Mouse (Mus musculus): Measurements from ENCODE around the gene Comt. TPM values are rescaled to one million over a fixed set of nuclear protein-coding genes. Genes with fewer than 3 reads are reported as not detected.

Gene Comt
- polyA plus RNA-seq (2015; fragmentation: Nextera tagmentation; extraction: Ambion mirVana), result 83.0 and 84.4 TPM in 2 replicates

GRCm38 (mm10) chr16:18426802-18427280, at the start of gene Comt:
Gene Comt (minus strand): TSS chr16:18426852.
- Histone ChIP-seq H3K4me1 (peaks cover 28% of the 10 kb centered on the region), H3K9me3 (no peaks in the 10 kb centered on the region), H3K27ac (replicated peaks) (peak within 1 kb of the TSS; percentile 69), H3K27me3 (no peaks in the 10 kb centered on the region), H3K9ac (replicated peaks) (peak within 1 kb of the TSS; percentile 89), H3K4me2 (replicated peaks) (peak within 1 kb of the TSS; percentile 77), H3K36me3 (peaks cover 10% of the 10 kb centered on the region; the same call in 1 of the 2 replicates), H3K4me3 (peak within 1 kb of the TSS; percentile 84)
- ATAC-seq (replicated peaks), result no peak
- 58% methylated on average over 5 of the region's 5 CpGs for WGBS

- Histone ChIP-seq H3K9me3 (no peaks in the 10 kb centered on the region), H3K27me3 (no peaks in the 10 kb centered on the region), H3K4me1 (no peaks in the 10 kb centered on the region), H3K4me3 (no peak overlapping the region), H3K9ac (replicated peaks) (no peak overlapping the region), H3K27ac (replicated peaks) (no peak overlapping the region), H3K36me3 (no peaks in the 10 kb centered on the region; the same call in 1 of the 2 replicates), H3K4me2 (replicated peaks) (no peak overlapping the region)
- WGBS, result 85% methylated on average over 2 of the region's 2 CpGs
- no peak for ATAC-seq (replicated peaks)
Measured at GRCm38 (mm10) chr16:18474021-18474420, 47.4 kb upstream of the Comt start.

GRCm38 (mm10) chr16:18472976-18473375, 46.3 kb upstream of the Comt start:
- Histone ChIP-seq H3K36me3 (no peaks in the 10 kb centered on the region; the same call in 1 of the 2 replicates), H3K4me2 (replicated peaks) (no peak overlapping the region), H3K27me3 (no peaks in the 10 kb centered on the region), H3K4me3 (no peak overlapping the region), H3K27ac (replicated peaks) (no peak overlapping the region), H3K9me3 (no peaks in the 10 kb centered on the region), H3K9ac (replicated peaks) (no peak overlapping the region), H3K4me1 (no peaks in the 10 kb centered on the region)
- no peak for ATAC-seq (replicated peaks)
- WGBS, result 89% methylated on average over 8 of the region's 8 CpGs

- H3K36me3 ChIP-seq, result no peaks in the 10 kb centered on the region; the same call in 1 of the 2 replicates
- no peaks in the 10 kb centered on the region for H3K9me3 ChIP-seq
- 59% methylated on average over 4 of the region's 4 CpGs for WGBS
Measured at GRCm38 (mm10) chr16:18472416-18472815, 45.8 kb upstream of the Comt start.

GRCm38 (mm10) chr16:18471976-18472375, 45.3 kb upstream of the Comt start:
- H3K9me3 ChIP-seq, result no peaks in the 10 kb centered on the region
- 82% methylated on average over 6 of the region's 6 CpGs for WGBS
- no peaks in the 10 kb centered on the region for H3K4me1 ChIP-seq
- no peak for ATAC-seq (replicated peaks)
- no peak overlapping the region for H3K9ac ChIP-seq (replicated peaks)
- H3K27me3 ChIP-seq, result no peaks in the 10 kb centered on the region
- no peak overlapping the region for H3K4me2 ChIP-seq (replicated peaks)
- no peaks in the 10 kb centered on the region; the same call in 1 of the 2 replicates for H3K36me3 ChIP-seq
- no peak overlapping the region for H3K27ac ChIP-seq (replicated peaks)
- no peak overlapping the region for H3K4me3 ChIP-seq

More at GRCm38 (mm10) chr16:18472416-18472815, 45.8 kb upstream of the Comt start:
- Histone ChIP-seq H3K27ac (replicated peaks) (no peak overlapping the region), H3K4me2 (replicated peaks) (no peak overlapping the region), H3K9ac (replicated peaks) (no peak overlapping the region), H3K4me3 (no peak overlapping the region), H3K4me1 (no peaks in the 10 kb centered on the region), H3K27me3 (no peaks in the 10 kb centered on the region)
- ATAC-seq (replicated peaks), result no peak

- H3K27ac ChIP-seq (replicated peaks), result no peak overlapping the region
- no peaks in the 10 kb centered on the region for H3K9me3 ChIP-seq
- 88% methylated on average over 11 of the region's 11 CpGs for WGBS
- no peaks in the 10 kb centered on the region; the same call in 1 of the 2 replicates for H3K36me3 ChIP-seq
- H3K4me1 ChIP-seq, result no peaks in the 10 kb centered on the region
- no peak overlapping the region for H3K4me3 ChIP-seq
- ATAC-seq (replicated peaks), result no peak
- H3K27me3 ChIP-seq, result no peaks in the 10 kb centered on the region
- H3K9ac ChIP-seq (replicated peaks), result no peak overlapping the region
- H3K4me2 ChIP-seq (replicated peaks), result no peak overlapping the region
Measured at GRCm38 (mm10) chr16:18471381-18471955, 44.8 kb upstream of the Comt start.

- Histone ChIP-seq H3K27me3 (no peaks in the 10 kb centered on the region), H3K4me1 (no peaks in the 10 kb centered on the region), H3K36me3 (no peaks in the 10 kb centered on the region; the same call in 1 of the 2 replicates), H3K27ac (replicated peaks) (no peak overlapping the region), H3K9ac (replicated peaks) (no peak overlapping the region), H3K9me3 (no peaks in the 10 kb centered on the region), H3K4me2 (replicated peaks) (no peak overlapping the region), H3K4me3 (no peak overlapping the region)
- WGBS, result 18% methylated on average over 1 of the region's 1 CpGs
- ATAC-seq (replicated peaks), result no peak
Measured at GRCm38 (mm10) chr16:18470829-18471228, 44.2 kb upstream of the Comt start.

- Histone ChIP-seq H3K4me1 (peaks cover 10% of the 10 kb centered on the region), H3K27me3 (no peaks in the 10 kb centered on the region), H3K9ac (replicated peaks) (no peak overlapping the region), H3K9me3 (no peaks in the 10 kb centered on the region), H3K4me2 (replicated peaks) (no peak overlapping the region), H3K27ac (replicated peaks) (no peak overlapping the region), H3K36me3 (no peaks in the 10 kb centered on the region; the same call in 1 of the 2 replicates), H3K4me3 (no peak overlapping the region)
- 80% methylated on average over 3 of the region's 3 CpGs for whole genome bisulfite sequencing
- ATAC-seq (replicated peaks), result no peak
Measured at GRCm38 (mm10) chr16:18464271-18464670, 37.6 kb upstream of the Comt start.

- Histone ChIP-seq H3K36me3 (no peaks in the 10 kb centered on the region), H3K27ac (replicated peaks) (no peak overlapping the region), H3K4me3 (no peak overlapping the region), H3K9ac (replicated peaks) (no peak overlapping the region), H3K4me2 (replicated peaks) (no peak overlapping the region), H3K9me3 (no peaks in the 10 kb centered on the region), H3K27me3 (no peaks in the 10 kb centered on the region), H3K4me1 (peaks cover 15% of the 10 kb centered on the region)
- ATAC-seq (replicated peaks), result no peak
- 46% methylated on average over 8 of the region's 8 CpGs for WGBS
Measured at GRCm38 (mm10) chr16:18462598-18462997, 35.9 kb upstream of the Comt start.

GRCm38 (mm10) chr16:18462031-18462430, 35.4 kb upstream of the Comt start:
- WGBS, result 63% methylated on average over 9 of the region's 9 CpGs
- Histone ChIP-seq H3K27ac (replicated peaks) (no peak overlapping the region), H3K27me3 (no peaks in the 10 kb centered on the region)

GRCm38 (mm10) chr16:18460826-18461225, 34.2 kb upstream of the Comt start:
- WGBS, result 91% methylated on average over 3 of the region's 3 CpGs
- H3K27me3 ChIP-seq, result no peaks in the 10 kb centered on the region
- peaks cover 4% of the 10 kb centered on the region; the same call in 1 of the 2 replicates for H3K36me3 ChIP-seq
- H3K9me3 ChIP-seq, result no peaks in the 10 kb centered on the region
- peaks cover 15% of the 10 kb centered on the region for H3K4me1 ChIP-seq
- H3K9ac ChIP-seq (replicated peaks), result no peak overlapping the region
- no peak for ATAC-seq (replicated peaks)
- H3K27ac ChIP-seq (replicated peaks), result no peak overlapping the region
- no peak overlapping the region for H3K4me2 ChIP-seq (replicated peaks)
- H3K4me3 ChIP-seq, result no peak overlapping the region

More at GRCm38 (mm10) chr16:18462031-18462430, 35.4 kb upstream of the Comt start:
- ATAC-seq (replicated peaks), result no peak
- H3K4me3 ChIP-seq, result no peak overlapping the region
- H3K9me3 ChIP-seq, result no peaks in the 10 kb centered on the region
- no peak overlapping the region for H3K4me2 ChIP-seq (replicated peaks)
- peaks cover 15% of the 10 kb centered on the region for H3K4me1 ChIP-seq
- H3K36me3 ChIP-seq, result peaks cover 2% of the 10 kb centered on the region; the same call in 1 of the 2 replicates
- no peak overlapping the region for H3K9ac ChIP-seq (replicated peaks)

- WGBS, result 2% methylated on average over 11 of the region's 11 CpGs
- peak overlapping the region; percentile 18; the same call in 1 of the 2 replicates for H3K4me3 ChIP-seq
- peak; percentile 80 for ATAC-seq (replicated peaks)
- H3K9me3 ChIP-seq, result no peaks in the 10 kb centered on the region
- H3K36me3 ChIP-seq, result peaks cover 4% of the 10 kb centered on the region; the same call in 1 of the 2 replicates
- H3K9ac ChIP-seq (replicated peaks), result peak overlapping the region; percentile 31
- peak overlapping the region; percentile 26 for H3K4me2 ChIP-seq (replicated peaks)
- no peaks in the 10 kb centered on the region for H3K27me3 ChIP-seq
- peak overlapping the region; percentile 67 for H3K27ac ChIP-seq (replicated peaks)
- H3K4me1 ChIP-seq, result peaks cover 15% of the 10 kb centered on the region
Measured at GRCm38 (mm10) chr16:18459955-18460370, 33.3 kb upstream of the Comt start.

Data from forebrain, embryonic 15.5 days (tissue).